Mouse (Mus musculus): ENCODE measurements at regions not wholly inside any gene's neighbourhood (a gene's known extent, or its start where the extent isn't known, plus 50 kb on each side); places are given as distances from the start of the nearest gene placed in this dataset.

DNA sequence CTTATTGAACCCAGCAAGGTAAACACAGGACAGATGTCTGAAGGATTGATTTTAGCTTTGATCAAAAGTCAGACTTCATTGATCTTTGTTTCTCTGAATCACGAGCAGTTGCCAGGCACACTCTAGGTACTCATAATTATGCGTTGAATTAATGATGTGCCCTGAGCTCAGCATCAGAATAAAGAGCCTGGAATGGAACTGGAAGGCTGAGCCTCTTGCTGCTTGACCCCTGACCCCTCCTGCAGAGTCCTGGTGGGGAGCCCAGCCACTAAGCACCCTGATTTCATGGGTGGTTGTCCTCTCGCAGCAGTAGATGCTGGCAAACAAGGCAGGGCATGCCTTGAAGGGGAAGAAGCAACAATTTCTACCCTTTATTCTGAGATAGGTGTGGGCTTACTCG lies 64.9 kb upstream of the Noct start:
- TF ChIP-seq POLR2A (IDR thresholded peaks at IDR 0.05; ENCODE audit: extremely low read depth, insufficient read depth, low read length) (no peak), CTCF (IDR thresholded peaks at IDR 0.05; ENCODE audit: extremely low read depth, insufficient read depth, low read length) (no peak)

Measured in cortical plate, adult 2 months (tissue).